In genomic region chr17:6772490-6772773, GRCm38 (mm10) we compare ENCODE assay signal across 15 mouse cellular contexts. TPM values are rescaled to one million over a fixed set of nuclear protein-coding genes. Genes with fewer than 3 reads are reported as not detected.
DNase-seq lines count a peak whose midpoint lies in the region; ATAC-seq and TF ChIP-seq lines count a peak whose summit lies in the region.
"Had no signal": no experiment of that assay in that cellular context is flagged by ENCODE, and none has a peak within 500 bp of the region (broad histone marks: within the 10 kb centered on the region; RNA-seq: fewer than 3 reads in every experiment).

No protein-coding gene starts in this region.

- no peak overlapping the region for H3K4me3 ChIP-seq in heart, embryonic 16.5 days (ENCODE audit: low read length)
- no peak overlapping the region for H3K4me3 ChIP-seq in kidney, postnatal 0 days (replicated peaks; ENCODE audit: low read depth, low read length)
- no peak overlapping the region for H3K4me3 ChIP-seq in ES-Bruce4 (ENCODE audit: low read depth, low read length)
- H3K4me3 ChIP-seq in small intestine, adult 2 months (ENCODE audit: low read depth, low read length): no peak overlapping the region
- H3K4me3 ChIP-seq: embryonic facial prominence, embryonic 15.5 days; hindbrain, embryonic 13.5 days; liver, embryonic 15.5 days had no signal

- H3K9me3 ChIP-seq in heart, embryonic 16.5 days (replicated peaks; ENCODE audit: control insufficient read depth, low read length): no peaks in the 10 kb centered on the region
- no peaks in the 10 kb centered on the region for H3K9me3 ChIP-seq in kidney, postnatal 0 days (replicated peaks; ENCODE audit: low read length)
- H3K9me3 ChIP-seq in ES-Bruce4 (replicated peaks; ENCODE audit: control insufficient read depth, insufficient read depth, low read length, poor library complexity, severe bottlenecking): no peaks in the 10 kb centered on the region
- H3K9me3 ChIP-seq: embryonic facial prominence, embryonic 15.5 days; hindbrain, embryonic 13.5 days; liver, embryonic 15.5 days had no signal

- no peak for DNase-seq in heart, postnatal 4 days
- peak; percentile 78 for DNase-seq in kidney, postnatal 0 days (ENCODE audit: low spot score)
- DNase-seq in kidney, postnatal 14 days: no peak
- DNase-seq in thymus, postnatal 4 days: no peak
- DNase-seq: adrenal gland, postnatal 25 days; cerebellum, adult 18-20 months; gastrocnemius, postnatal 10 days; layer of hippocampus, adult 9-11 months; midbrain, embryonic 14.5 days had no signal

- H3K4me1 ChIP-seq in heart, embryonic 16.5 days (ENCODE audit: control insufficient read depth, insufficient read depth, low read length): peaks cover 80% of the 10 kb centered on the region
- H3K4me1 ChIP-seq in kidney, postnatal 0 days (replicated peaks; ENCODE audit: insufficient read depth, low read length): peaks cover 53% of the 10 kb centered on the region
- H3K4me1 ChIP-seq in ES-Bruce4 (ENCODE audit: control insufficient read depth, insufficient read depth, low read length): peaks cover 18% of the 10 kb centered on the region
- H3K4me1 ChIP-seq in small intestine, adult 2 months (ENCODE audit: control insufficient read depth, insufficient read depth, insufficient read length, low read length): peaks cover 47% of the 10 kb centered on the region
- H3K4me1 ChIP-seq: embryonic facial prominence, embryonic 15.5 days had no signal

- no peak for TF ChIP-seq EP300 in ES-Bruce4 (IDR thresholded peaks at IDR 0.05; ENCODE audit: insufficient read depth, low read depth, low read length)

- H3K36me3 ChIP-seq in heart, embryonic 16.5 days (ENCODE audit: control insufficient read depth, insufficient read depth): no peaks in the 10 kb centered on the region
- H3K36me3 ChIP-seq in kidney, postnatal 0 days (ENCODE audit: insufficient read depth, low read length): no peaks in the 10 kb centered on the region
- H3K36me3 ChIP-seq in ES-Bruce4 (ENCODE audit: control insufficient read depth, insufficient read depth, low read length, poor library complexity, severe bottlenecking): peaks cover 3% of the 10 kb centered on the region; the same call in 1 of the 2 replicates
- peaks cover 43% of the 10 kb centered on the region for H3K36me3 ChIP-seq in small intestine, adult 2 months (ENCODE audit: control insufficient read depth, insufficient read depth, low read length)
- H3K36me3 ChIP-seq: embryonic facial prominence, embryonic 15.5 days; hindbrain, embryonic 13.5 days had no signal

- no peak for ATAC-seq in heart, embryonic 16.5 days (replicated peaks; ENCODE audit: extremely low read depth, insufficient read depth, low FRiP score)
- ATAC-seq in kidney, postnatal 0 days (replicated peaks; ENCODE audit: low FRiP score, low read depth): no peak; the same call in 1 of the 2 replicates

- peak overlapping the region; percentile 50 for H3K27ac ChIP-seq in heart, embryonic 16.5 days (ENCODE audit: low read length)
- H3K27ac ChIP-seq in kidney, postnatal 0 days: peak overlapping the region; percentile 85
- H3K27ac ChIP-seq in ES-Bruce4 (ENCODE audit: insufficient read depth, low read length): peak overlapping the region; percentile 10; the same call in 1 of the 2 replicates
- 0 out of 2 replicates have a peak overlapping the region, but pooled peaks have one; percentile 0 for H3K27ac ChIP-seq in small intestine, adult 2 months (ENCODE audit: insufficient read depth, low read depth, low read length)
- H3K27ac ChIP-seq: hindbrain, embryonic 13.5 days had no signal

- TF ChIP-seq POLR2A in ES-Bruce4 (IDR thresholded peaks at IDR 0.05; ENCODE audit: insufficient read depth, low read length): no peak
- TF ChIP-seq POLR2A in small intestine, adult 2 months (IDR thresholded peaks at IDR 0.05; ENCODE audit: low read depth, low read length): no peak

- WGBS in heart, embryonic 16.5 days: 69% methylated on average over 5 of the region's 5 CpGs
- WGBS in kidney, postnatal 0 days: 34% methylated on average over 5 of the region's 5 CpGs
- WGBS in small intestine, adult 2 months: 51% methylated on average over 5 of the region's 5 CpGs

- H3K9ac ChIP-seq in heart, embryonic 16.5 days (ENCODE audit: low read length): no peak overlapping the region
- H3K9ac ChIP-seq in kidney, postnatal 0 days (ENCODE audit: low read depth, low read length): no peak overlapping the region
- 0 out of 2 replicates have a peak overlapping the region, but pooled peaks have one; percentile 24 for H3K9ac ChIP-seq in ES-Bruce4 (ENCODE audit: low read depth, poor library complexity, severe bottlenecking)
- H3K9ac ChIP-seq: embryonic facial prominence, embryonic 15.5 days; hindbrain, embryonic 13.5 days; liver, embryonic 15.5 days had no signal

- no peak for TF ChIP-seq CTCF in kidney, postnatal 0 days (IDR thresholded peaks at IDR 0.05; ENCODE audit: low read depth)
- no peak for TF ChIP-seq CTCF in ES-Bruce4 (IDR thresholded peaks at IDR 0.05; ENCODE audit: low read depth, low read length)
- TF ChIP-seq CTCF in small intestine, adult 2 months (IDR thresholded peaks at IDR 0.05; ENCODE audit: extremely low read depth, insufficient read length, insufficient replicate concordance, low read depth, low read length): no peak

- no peak overlapping the region for H3K4me2 ChIP-seq in heart, embryonic 16.5 days (ENCODE audit: low read depth, low read length)
- 0 out of 2 replicates have a peak overlapping the region, but pooled peaks have one; percentile 17 for H3K4me2 ChIP-seq in kidney, postnatal 0 days (ENCODE audit: low read length)
- H3K4me2 ChIP-seq: embryonic facial prominence, embryonic 15.5 days; hindbrain, embryonic 13.5 days; liver, embryonic 15.5 days had no signal

- no peaks in the 10 kb centered on the region for H3K27me3 ChIP-seq in heart, embryonic 16.5 days (ENCODE audit: control insufficient read depth, insufficient read depth, low read length)
- no peaks in the 10 kb centered on the region for H3K27me3 ChIP-seq in kidney, postnatal 0 days (ENCODE audit: insufficient read depth, low read length)
- H3K27me3 ChIP-seq in ES-Bruce4 (ENCODE audit: control insufficient read depth, insufficient read depth, low read length, poor library complexity, severe bottlenecking): no peaks in the 10 kb centered on the region
- H3K27me3 ChIP-seq in small intestine, adult 2 months (ENCODE audit: control insufficient read depth, insufficient read depth, low read length): no peaks in the 10 kb centered on the region
- H3K27me3 ChIP-seq: embryonic facial prominence, embryonic 15.5 days; liver, embryonic 15.5 days had no signal

RNA-seq across cellular contexts. Expression of gene Ezr, which starts 10.2 kb away (rescaled TPM):
- 144 and 166 TPM in 2 replicates for polyA plus RNA-seq in heart, embryonic 16.5 days (2015; fragmentation: Nextera tagmentation; extraction: Ambion mirVana)
- total RNA-seq in heart, postnatal 4 days (2021): 100 to 1,000 TPM; 103 to 104 TPM
- 281 and 313 TPM in 2 replicates for polyA plus RNA-seq in kidney, postnatal 0 days (2015; fragmentation: Nextera tagmentation; extraction: Ambion mirVana)
- polyA plus RNA-seq in ES-Bruce4 (2011; ENCODE audit: insufficient read depth, insufficient read length, low read depth, missing spikeins): 163 and 168 TPM in 2 replicates
- polyA plus RNA-seq in small intestine, adult 2 months (2012; rRNA removed): 95.0 and 368 TPM in 2 replicates

Comparison
In these comparisons a context has a peak if more than half of its experiments do, and no peak if none do; other contexts are left out.
1. H3K27ac ChIP-seq: peak in every context shown above with its lines; median percentile 85 in kidney, postnatal 0 days; 50 in heart, embryonic 16.5 days; 10 in ES-Bruce4; 0 in small intestine, adult 2 months.